Mouse (Mus musculus) MN1 (cell line): ENCODE measurements around the gene Cyth3.

Source experiments
- DNase-seq: peaks from one replicate; pipeline ENCODE4 v3.0.0-alpha.2; 2016; ENCODE audit warnings: low spot score

Gene Cyth3

DNA sequence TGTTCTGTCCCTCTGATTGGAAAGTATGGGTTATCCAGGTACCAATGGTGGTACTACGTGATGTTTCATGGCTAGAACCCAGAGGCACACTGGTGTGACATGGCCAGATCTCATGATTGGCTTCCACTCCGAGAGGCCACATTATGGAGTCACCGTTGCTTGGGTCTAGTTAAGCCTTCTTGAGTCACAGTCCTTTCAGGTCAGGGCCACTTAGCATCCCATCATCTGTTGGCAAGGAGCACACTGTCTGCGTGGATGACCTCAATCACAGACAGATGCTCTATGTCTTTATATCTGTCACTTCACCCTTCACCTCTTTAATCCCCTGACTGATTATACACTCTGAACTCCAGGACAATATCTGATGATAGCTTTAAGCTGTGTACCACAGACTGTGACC lies 6.1 kb upstream of the Cyth3 start:
- DNase-seq, result no peak

DNA sequence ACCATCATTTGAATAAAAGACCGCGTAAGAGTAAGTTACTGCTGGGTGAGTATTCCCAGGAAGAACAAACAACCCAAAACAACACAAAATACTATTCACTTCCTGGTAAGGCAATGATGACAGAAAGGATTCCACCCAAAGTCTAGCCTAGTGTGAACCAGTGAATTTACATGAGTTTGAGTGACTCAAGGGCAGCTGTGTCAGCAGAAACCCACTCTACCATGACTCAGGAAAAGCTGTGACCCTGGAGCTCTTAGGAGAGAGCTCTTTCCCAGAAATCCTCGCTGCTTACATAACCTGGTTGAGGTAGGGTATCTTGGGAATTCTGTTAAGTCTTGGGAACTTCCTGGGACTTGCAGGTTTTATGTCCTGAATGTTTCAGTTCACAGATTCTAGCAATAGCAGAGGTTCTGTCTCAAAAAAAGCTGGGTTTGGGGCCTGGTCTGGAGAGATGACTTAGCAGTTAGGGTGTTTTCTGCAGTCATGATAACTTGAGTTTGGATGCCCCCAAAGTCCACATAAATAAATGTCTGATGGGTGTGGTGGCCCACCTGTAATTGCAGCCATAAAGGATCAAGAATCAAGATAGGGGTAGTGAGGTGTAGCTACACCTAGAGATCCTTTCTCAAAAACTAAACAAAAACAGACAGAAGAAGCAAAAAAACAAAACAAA lies 5.5 kb upstream of the Cyth3 start:
- DNase-seq, result no peak

DNA sequence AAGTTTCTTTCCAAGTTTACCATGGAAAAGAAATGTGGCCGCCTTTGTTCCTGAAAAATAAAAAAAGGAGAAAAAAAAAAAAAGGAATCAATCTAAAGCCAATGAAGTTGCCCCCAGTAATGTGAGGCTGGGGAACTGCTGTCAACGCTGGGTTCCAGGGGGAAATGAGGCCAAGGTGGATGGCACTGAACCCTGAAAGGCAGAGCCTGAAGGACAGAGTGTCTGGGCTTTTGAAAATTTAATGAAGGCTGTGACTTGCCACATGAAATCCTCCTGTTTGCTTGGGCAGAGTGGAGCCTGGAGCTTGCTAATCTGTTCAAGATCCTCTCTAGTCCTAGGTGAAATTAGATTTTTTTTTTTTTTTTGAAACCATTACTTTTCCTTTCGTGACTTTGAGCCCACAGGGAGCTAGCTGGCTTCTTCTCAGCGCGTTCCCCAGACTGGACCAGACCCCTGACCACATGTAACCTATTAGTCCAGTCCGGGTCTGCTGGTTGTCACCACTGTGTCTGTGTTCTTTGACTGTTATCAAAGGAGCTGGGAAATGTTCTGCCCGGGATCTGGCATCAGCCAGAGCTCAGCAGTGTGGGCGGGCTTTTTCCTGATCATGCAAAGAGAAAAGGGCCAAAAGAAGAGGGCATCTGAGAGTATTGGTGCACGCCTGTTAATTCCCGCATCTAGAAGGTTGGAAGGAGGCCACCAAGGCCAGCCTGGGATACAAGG lies 4.6 kb upstream of the Cyth3 start:
- DNase-seq, result peak; percentile 96

- peak; percentile 38 for DNase-seq
These were observed 3.7 kb upstream of the Cyth3 start for GRCm38 (mm10) chr5:143618585-143618984.

DNA sequence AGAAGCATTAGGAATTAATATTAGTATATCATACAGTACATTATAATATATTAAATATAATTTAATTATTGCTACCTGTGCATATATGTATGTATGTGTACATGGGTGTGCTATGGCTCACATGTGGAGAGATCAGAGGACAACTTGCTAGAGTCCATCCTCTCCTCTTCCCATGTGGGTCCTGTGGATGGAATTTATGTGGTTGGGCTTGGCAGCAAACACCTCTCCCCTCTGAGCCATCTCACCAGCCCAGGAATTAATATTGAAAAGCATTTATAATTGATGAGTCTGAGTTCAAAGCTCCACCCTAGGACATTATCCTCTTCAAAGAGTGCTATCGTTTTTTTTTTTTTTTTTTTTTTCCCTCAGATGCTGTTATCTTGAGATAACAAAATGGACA lies 2.1 kb upstream of the Cyth3 start:
- no peak for DNase-seq

DNA sequence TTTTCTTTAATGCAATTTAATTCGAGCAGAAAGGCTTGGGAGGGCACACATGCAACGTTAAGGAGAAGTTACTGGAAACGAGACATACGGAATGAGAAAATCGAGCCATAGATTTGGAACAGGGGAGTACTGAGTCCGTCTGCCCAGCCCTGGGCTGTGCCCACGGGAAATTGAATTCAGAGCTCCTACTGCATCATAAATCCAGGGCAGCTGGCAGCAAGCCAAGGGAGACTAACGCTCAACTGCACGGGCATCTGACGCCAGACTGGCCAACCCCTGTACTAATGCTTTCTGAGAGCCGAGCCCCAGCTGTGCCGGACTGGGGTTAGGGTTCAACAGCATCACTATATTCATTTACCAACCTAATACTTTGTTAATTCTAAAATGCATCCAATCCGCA lies 1.3 kb upstream of the Cyth3 start:
- peak; percentile 97 for DNase-seq

GRCm38 (mm10) chr5:143622623-143623150 lies 440 bp downstream of the Cyth3 start:
- DNase-seq, result no peak

- peak; percentile 38 for DNase-seq
These were observed 1.4 kb downstream of the Cyth3 start for GRCm38 (mm10) chr5:143623356-143624295.

GRCm38 (mm10) chr5:143624449-143624848 lies 2.2 kb downstream of the Cyth3 start:
- DNase-seq, result no peak

DNA sequence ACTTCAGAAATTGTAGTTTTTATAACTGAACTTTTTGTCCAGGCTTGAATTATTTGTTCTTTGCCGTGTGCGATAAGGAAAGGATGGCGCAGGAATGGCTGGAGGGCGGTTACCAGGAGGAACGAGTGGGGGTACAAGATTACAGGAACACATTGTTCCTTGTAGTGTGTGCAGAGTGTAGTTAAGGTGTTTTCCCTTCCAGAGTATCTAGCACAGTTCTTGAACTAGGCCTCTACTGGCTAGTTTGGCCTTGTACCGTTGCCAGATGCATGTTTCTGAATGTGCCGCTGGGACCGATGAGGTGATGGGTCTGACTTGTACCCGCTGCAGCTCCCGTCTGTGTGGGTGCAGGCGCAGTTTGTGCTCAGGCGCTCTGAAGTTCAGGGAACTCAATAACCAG lies 3.2 kb downstream of the Cyth3 start:
- peak; percentile 60 for DNase-seq

- DNase-seq, result peak; percentile 49
These were observed 3.8 kb downstream of the Cyth3 start for GRCm38 (mm10) chr5:143625940-143626588.

DNA sequence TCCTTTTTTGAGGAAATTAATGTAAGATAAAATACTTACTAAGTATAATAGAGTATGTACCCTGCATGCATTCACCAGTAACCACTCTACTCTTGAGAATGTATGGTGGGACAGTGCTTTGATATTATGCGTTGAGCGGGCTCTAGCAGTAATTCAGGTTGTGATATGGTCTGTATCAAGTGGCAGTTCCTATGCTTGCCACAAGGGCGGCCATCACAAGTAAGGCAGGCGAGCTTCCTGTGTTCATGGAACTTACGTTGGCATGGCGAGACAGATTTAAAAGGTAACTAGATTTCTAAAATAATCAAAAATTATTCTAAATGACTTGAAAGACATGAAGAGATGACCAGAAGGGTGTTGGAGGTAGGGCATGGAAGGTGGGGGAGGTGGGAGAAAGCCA lies 5.3 kb downstream of the Cyth3 start:
- no peak for DNase-seq

DNA sequence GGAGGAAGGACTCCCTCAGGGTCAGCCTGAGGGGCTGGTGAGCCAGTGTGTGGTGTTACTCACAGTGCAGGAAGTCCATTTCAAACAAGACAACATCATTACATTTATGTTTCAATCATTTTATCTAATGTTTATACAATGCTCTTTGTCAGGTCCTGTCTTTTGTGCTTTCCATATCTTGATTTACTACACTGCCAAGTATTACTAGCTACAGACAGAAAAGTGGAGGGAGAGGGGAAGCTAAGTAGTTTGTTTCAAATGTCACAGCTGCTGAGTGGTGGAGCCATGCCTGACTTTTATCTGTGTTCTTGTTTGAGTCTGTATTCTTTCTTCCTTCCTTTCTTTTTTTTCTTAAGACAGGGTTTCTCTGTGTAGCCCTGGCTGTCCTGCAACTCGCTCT lies 5.7 kb downstream of the Cyth3 start:
- no peak for DNase-seq

GRCm38 (mm10) chr5:143629686-143630085 lies 7.4 kb downstream of the Cyth3 start:
- no peak for DNase-seq

- no peak for DNase-seq
These were observed 8.0 kb downstream of the Cyth3 start for GRCm38 (mm10) chr5:143630214-143630613.

- DNase-seq, result no peak
These were observed 8.5 kb downstream of the Cyth3 start for GRCm38 (mm10) chr5:143630738-143631137.

DNA sequence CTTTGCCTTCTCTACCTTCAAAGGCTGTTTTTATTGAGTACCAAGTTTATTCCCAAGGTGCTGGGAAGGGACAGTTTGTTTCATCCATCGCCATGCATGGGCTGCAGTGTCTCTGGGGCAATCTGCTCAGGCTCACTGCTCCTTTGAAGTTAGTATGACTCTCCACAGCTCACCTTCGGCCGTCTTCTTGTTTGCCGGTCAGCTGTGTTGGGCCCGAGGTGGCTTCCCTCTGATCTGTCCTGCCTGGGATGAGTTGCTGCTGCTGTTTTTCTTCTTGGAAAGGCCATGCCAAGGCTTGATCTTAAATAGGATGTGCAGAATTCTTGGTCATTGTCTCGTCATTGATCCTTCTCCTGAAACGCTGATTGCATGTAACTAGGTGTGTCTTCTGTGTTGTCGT lies 9.3 kb downstream of the Cyth3 start:
- DNase-seq, result no peak

- peak; percentile 75 for DNase-seq
These were observed 10.7 kb downstream of the Cyth3 start for GRCm38 (mm10) chr5:143632674-143633557.

DNA sequence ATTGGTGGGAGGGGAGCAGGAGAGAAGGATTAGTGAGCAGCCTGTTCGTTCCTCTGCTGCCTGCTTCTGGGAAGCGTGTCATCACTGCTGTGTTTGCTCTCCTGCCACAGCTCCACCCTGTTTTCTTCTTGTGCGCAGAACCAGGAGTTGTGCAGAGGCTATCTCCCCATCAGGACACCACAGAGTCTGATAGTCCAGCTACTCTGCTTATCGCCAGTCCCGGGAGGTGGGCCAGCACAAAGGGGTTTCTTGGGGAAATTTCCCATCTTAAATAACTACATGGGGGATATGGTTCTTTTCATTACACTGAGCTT lies 11.3 kb downstream of the Cyth3 start:
- DNase-seq, result peak; percentile 55

DNA sequence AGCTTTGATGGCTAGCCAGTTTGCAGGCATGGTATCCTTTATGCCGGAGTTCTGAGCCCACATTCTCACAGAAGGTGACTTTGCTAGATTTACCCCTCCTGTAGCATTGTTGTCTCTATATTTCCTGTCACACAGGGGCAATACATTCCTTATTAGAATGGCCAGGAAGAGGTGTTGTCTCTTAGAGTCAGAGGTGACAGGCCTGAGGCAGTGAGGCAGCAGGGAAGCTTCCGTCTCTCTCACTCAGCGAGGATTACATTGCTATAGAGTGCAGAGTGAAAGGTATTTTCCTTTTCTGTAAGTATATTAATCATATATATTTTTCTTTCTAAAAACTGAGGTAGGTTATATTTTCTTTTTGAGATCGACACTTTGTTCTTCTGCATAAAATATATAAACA lies 11.6 kb downstream of the Cyth3 start:
- DNase-seq, result no peak

DNA sequence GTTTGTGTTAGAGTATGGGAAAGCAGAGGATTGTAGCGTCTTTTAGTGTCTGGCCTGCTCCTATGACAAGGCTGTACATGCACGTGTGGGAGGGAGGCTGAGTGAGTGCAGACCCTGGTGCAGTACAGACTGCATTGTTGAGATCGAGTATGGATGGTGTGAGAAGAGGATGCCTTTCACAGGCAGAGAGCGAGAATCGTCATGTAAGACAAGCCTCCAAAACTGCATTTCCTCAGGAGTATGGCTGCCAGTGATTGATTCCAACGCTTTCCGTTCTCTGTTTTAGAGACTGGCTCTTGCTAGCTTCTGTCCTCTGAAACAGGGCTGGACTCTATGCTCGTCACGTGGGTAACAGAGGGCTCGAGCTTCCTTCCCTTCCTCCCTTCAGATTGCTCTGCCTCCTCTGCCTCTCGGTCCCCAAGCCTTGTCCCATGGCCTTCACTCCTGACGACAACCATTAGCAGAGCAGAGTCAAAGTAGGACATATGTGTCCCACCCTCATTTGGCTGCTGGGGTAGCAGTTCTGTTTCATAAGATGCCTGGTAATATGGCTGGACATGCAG lies 12.4 kb downstream of the Cyth3 start:
- DNase-seq, result no peak
